Mouse (Mus musculus) urinary bladder, postnatal 10 days (tissue): ENCODE results near the gene Cnst.

Source experiments
- DNase-seq: peaks from one replicate; pipeline ENCODE4 v3.0.0; 2022; ENCODE audit warnings: low spot score

The Cnst gene

GRCm38 (mm10) chr1:179553949-179554347 lies 7.8 kb downstream of the Cnst start:
- DNase-seq = no peak

- no peak for DNase-seq
Observed at GRCm38 (mm10) chr1:179556921-179557320, 10.8 kb downstream of the Cnst start.

DNA sequence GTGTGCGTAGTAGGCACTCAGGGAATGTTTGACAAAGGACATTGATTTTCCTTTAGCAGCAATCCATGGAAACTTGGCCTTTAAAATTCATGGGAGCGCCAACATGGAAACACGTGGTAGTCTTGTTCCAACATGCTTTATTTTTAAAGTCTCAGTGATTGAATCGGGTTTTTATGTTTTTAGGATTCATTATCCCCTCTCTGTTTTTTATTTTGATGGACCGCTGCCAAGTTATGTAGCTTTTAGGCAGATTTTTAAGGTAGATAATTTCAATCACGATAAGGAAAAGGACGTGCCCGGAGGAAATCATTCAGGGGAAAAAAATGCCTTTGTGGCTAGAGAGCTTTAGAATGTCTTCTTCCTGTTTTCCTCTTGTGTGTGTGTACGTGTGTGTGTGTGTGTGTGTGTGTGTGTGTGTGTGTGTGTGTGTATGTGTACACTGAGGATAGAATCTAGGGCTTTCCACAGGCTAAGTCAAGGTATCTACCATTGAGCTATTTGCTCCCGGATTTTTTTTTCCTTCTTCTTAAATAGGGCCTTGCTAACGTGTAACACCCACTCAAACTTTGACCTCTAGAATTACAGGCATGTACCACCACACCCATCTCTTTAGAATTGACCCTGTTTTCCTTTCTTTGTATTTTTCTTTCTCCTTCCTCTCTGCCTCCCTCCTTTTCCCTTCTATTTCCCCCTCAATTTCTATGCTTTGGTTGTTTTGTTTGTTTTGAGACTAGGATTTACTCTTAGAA lies 13.4 kb downstream of the Cnst start:
- no peak for DNase-seq

GRCm38 (mm10) chr1:179560845-179561430 lies 14.8 kb downstream of the Cnst start:
- no peak for DNase-seq

DNA sequence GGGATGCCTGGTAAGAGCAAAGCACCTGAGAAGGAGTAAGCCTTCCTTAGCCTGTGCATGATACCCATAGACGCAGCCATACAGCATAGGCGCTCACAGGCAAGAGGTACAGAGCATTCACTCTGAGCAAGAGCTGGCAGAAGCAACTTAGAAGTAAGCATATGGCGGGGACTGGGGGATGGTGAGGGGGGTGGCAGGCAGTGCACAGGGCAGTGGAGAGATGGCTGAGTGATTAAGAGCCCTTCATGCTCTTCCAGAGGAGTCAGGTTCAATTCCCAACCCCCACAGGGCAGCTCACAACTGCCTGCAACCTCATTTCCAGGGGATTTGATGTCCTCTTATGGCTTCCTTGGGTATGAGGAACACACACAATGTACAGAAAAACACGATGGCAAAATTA lies 17.0 kb downstream of the Cnst start:
- DNase-seq = no peak

DNA sequence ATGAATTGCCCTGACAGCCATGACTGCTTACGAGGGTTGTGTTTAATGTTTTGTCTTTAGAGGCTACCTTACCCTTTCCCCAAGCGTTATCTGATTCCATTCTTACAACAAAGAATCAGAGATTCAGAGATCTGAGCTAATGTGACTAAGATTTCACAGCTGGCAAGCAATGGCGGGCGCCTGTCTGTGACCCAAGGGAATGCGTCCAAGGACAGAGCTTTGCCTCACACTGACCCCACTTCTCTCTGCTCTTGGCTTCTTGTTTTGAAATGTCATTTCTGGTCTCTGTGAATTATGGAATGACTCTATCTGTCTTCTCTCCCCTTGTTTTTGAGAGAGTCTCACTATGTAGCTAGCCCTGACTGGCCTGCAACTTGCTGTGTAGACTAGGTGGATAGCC lies 17.8 kb downstream of the Cnst start:
- no peak for DNase-seq

DNA sequence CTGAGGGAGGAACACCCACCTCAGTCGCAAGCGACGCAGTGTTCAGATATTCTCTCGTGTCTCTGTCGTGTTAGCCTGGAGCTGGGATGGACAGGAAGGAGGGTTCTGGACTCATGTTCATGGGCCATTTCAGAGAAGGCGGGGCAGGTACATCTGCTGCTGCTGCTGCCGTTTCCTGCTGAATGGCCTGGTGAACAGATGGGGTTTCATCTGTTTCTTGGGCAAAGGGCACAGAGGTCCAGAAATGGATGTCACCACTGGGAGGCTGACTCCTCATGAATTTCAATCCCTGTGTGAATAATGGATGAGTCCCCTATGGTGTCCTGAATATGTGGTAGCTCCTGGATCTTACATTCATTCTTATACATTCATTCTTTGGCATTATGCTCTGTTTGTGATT lies 21.4 kb downstream of the Cnst start:
- no peak for DNase-seq

GRCm38 (mm10) chr1:179568690-179569398 lies 22.7 kb downstream of the Cnst start:
- DNase-seq = no peak

DNA sequence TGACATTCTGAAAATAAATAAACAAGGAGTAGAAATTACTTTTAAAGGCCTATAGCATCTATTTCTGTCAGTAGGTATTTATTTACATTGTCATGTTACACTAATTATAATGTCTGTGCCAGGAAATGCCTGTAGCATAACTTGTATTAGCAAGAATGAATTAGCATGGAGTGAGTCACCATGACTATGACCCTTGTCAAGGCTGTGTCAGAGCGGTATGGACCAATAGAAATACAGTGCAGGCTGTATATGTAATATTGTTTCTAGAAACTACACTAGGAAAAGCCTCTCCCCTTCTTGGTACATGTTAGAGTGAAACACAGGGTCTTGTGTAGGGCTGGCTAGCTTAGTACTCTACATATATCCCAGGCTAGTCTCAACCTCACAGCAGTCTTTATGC lies 24.3 kb downstream of the Cnst start:
- no peak for DNase-seq

GRCm38 (mm10) chr1:179571686-179572085 lies 25.5 kb downstream of the Cnst start:
- DNase-seq = no peak

DNA sequence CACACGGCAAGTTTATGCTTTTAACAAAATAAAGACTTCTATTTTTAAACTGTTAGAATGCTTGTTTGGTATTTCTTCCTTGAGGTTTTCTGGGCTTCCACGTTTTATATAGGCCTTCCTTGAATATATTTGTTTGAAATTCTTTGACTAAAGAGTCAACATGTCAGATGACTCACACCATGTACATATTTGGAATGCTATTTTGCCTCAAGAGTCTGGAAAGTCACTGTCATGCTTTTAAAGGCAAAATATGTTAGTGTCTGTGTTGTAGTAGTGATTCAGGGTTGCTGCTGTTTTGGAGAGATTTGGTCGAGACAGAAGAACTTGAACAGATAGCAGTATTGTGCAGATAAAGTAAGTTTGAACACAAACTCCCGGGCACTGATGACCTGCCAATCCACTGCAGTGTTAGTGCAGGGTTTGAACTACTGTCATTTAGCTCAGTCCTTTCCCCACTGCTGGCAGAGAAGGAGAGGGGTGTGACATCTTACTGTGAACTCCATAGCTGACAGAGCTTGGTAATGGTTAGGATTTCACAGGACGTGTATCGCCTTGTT lies 27.6 kb downstream of the Cnst start:
- no peak for DNase-seq

DNA sequence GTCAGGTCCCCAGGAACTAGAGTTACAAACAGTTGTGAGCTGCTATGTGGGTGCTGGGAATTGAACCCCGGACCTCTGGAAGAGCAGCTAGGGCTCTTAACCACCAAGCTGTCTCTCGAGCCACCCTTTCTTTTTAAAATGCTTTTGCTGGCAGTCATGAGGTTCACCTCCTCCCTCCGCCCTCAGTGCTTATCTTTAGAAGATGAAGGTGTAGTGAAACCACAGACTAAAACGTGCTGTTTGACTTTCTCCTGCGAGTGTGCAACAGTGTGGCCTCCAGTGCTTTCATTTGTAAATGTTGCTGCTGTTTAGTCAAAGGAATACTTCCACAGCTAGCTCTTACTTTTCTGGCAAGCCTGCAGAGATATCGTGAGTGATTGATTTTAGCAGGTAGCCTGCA lies 32.5 kb downstream of the Cnst start:
- no peak for DNase-seq

GRCm38 (mm10) chr1:179580200-179580599 lies 34.0 kb downstream of the Cnst start:
- no peak for DNase-seq

DNA sequence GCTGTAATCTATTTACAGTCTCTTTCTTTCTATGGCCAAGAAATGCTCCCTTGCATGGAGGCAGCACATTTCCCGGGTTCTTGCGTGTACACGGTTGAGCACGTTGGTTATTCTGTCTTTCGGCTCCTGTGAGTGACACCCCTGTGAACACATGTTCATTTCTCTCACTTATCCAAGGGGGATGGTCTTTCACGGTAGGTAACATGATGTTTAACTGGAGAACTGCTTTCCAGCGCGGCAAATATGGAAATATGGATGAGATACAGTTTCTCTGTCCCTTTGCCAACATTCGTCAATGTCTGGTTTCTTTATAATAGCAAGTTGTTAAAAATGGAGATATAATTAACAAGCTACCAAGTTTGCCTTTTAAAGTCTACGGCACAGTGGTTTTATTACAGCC lies 35.3 kb downstream of the Cnst start:
- DNase-seq = no peak

GRCm38 (mm10) chr1:179582021-179582433 lies 35.9 kb downstream of the Cnst start:
- DNase-seq = no peak

DNA sequence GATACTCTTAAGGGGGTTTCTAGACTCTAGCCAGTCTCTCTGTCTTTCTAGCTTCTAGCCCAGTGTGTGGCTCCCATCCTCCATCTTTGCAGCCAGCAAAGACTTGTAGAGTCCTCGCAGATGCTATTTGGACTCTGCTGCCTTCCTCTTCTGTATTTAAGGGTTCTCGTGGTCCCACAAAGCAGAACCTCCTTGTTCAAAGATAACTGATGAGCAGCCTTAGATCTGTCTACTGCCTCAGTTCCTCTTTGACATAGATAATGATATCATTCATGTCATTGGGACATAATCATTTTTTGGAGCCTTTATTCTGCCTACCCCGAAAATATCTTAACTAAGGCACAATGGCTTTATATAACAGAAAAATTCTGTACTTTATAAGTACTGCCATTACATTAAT lies 36.9 kb downstream of the Cnst start:
- no peak for DNase-seq

DNA sequence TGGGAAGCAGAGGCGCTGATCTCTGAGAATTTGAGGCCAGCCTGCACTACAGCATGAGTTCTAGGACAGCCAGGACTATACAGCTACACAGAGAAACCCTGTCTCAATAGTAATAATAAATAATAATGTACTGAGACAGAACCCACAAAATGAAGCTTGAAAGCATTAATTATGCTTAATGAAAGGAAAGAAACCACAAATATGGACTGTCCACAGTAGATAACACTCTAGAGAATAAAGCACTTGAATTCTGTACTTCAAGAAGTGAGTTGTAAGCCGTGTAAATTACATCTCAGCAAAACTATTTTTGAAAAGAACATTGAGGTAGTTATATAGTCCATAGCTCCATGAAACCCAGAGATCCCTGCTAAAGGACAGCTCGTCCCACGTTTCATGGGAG lies 38.0 kb downstream of the Cnst start:
- no peak for DNase-seq

GRCm38 (mm10) chr1:179585646-179586045 lies 39.5 kb downstream of the Cnst start:
- DNase-seq = no peak

DNA sequence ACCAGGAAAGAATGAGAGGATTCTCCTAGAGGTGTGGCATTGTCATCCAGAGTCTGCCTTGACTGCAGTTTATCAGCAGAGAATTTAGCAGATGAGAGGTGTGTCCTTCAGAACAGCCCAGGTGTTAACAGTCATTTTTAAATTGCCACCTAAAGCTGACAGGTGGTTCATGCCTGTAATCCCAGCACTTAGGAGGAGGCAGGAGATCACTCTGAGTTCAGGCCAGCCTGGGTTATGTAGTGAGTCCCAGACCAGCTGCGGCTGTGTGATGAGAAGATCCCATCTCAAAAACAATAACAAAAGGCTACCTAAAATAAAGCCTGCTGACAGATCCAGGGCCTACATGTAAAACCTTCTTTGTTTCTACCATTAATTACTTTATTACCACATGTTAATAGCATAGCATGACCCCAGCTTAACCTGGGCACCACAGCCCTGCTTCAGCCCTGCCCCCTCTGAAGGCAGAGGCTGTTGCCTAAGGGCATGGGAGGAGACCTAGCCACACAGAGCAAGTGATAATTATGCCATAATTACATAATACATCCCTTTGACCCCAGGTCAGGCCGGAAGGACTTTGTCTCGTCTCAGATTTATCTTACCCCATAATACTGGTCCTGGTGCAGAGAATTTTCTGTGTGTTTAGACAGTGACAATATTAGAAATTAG lies 40.4 kb downstream of the Cnst start:
- no peak for DNase-seq

- DNase-seq = no peak
Observed at GRCm38 (mm10) chr1:179588230-179588629, 42.1 kb downstream of the Cnst start.

- no peak for DNase-seq
Observed at GRCm38 (mm10) chr1:179591639-179592038, 45.5 kb downstream of the Cnst start.

DNA sequence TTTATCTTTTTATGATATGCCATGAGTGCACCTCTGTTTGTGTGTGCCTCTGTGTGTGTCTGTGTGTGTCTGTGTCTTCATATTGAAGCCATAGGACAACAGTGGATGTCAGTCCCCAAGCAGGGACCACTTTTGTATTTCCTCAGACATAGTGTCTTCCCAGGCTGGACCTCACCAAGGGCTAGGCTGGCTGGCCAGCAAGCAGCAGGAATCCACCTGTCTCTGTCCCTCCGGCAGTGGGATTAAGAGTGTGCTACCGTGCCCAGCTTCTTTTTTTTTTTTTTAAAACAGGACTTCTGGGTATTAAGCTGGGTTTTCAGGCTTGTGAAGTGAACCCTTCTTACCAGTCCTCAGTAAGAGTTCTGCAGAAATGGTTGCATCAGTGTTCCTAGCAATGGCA lies 46.0 kb downstream of the Cnst start:
- no peak for DNase-seq

DNA sequence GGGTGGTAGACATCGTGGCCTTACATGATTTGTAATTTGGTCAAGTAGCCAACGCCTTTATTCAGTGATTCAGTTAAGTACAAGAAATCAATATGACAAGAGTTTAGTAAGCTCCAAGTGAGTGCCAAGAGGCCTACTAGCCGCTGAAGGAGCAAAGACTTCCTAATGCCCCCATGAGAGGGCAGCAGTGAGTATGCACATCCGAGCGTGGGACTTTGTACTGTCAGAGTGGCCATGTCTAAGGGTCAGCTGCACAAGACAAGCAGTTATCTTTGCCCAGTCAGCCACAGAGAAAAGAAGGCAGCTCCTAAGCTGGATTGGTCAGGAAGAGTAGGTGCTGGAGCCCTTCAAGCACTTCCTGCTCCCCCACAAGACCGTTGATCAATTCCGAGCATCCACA lies 46.8 kb downstream of the Cnst start:
- DNase-seq = no peak
